Mouse (Mus musculus): ENCODE results near the gene Txndc9. TPM values are rescaled to one million over a fixed set of nuclear protein-coding genes. Genes with fewer than 3 reads are reported as not detected.
"Not testable (repeated sequence)": the region's sequence is repeated elsewhere in the genome, so short reads cannot be mapped to it uniquely, and the experiment has no call there.

The Txndc9 gene
- total RNA-seq, 2 experiments from 2014 or later, result 51.9 to 61.4 TPM

GRCm38 (mm10) chr1:37976666-37977065, 21.0 kb downstream of the Txndc9 start:
- not testable (repeated sequence) for DNase-seq

GRCm38 (mm10) chr1:37971520-37971919, 26.2 kb downstream of the Txndc9 start:
- no peak for DNase-seq

DNA sequence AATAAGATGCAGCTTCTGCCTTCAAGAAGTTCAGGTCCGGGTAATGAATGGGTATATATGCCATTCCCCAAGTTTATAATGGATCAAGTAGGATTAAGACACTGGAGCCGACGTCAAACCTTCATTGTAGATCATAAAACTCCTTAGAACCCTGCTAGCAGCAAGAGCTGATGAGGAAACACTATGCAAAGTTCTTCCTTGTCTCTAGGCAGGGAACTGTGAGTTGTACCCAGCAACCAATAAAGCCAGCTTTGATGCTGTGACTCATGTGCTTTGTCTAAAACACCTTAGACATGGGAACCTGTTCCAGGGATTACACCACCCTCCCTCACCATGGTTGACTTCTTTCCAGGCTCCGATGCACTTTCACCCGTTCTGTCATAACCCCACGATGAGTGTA, 28.9 kb downstream of the Txndc9 start:
- DNase-seq, result no peak

DNA sequence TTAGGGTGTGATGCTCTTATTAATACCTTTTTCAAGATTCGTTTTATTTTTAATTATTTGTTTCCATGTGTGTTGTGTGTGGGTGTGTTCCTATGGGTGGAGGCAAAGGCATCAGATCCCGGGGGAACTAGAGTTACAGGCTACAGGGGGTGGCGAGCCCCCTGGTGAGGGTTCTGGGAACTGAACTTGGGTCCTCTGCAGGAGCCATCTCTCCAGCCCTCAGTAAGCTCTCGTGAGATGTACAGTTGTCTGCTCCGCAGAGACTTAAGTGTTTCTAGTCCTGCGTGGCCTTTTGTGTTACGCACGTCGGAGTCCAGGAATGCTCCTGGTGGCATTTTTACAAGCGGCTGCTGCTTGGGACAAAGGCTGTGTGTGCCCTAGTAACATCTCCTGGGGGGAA, 32.1 kb downstream of the Txndc9 start:
- DNase-seq, result no peak

- DNase-seq, result no peak
These were observed 38.2 kb downstream of the Txndc9 start for GRCm38 (mm10) chr1:37959486-37959885.

DNA sequence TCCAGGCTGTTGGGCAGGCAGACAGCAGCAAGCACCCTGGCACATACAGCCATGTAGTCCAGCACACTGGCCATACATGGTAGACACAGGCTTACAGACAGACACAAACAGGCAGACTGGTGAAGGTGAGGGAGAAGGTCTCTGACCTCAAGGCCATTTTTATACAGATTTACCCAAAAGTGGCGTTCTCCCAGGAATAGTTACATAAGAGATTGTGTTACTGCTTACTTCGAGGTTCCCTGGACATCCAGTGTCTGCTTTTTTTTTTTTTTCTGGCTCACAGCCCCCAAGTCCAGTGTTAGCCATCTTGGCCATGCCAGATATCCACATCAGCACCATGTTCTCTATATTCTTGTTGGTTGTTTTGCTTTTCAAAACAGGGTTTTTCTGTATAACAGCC, 39.2 kb downstream of the Txndc9 start:
- no peak for DNase-seq

- no peak for DNase-seq
These were observed 40.0 kb downstream of the Txndc9 start, which contains the start of gene Lyg1 for GRCm38 (mm10) chr1:37957659-37958058. TSS of gene Lyg1 (minus strand) at chr1:37957759.

- DNase-seq, result no peak
These were observed 40.8 kb downstream of the Txndc9 start for GRCm38 (mm10) chr1:37956690-37957431.

DNA sequence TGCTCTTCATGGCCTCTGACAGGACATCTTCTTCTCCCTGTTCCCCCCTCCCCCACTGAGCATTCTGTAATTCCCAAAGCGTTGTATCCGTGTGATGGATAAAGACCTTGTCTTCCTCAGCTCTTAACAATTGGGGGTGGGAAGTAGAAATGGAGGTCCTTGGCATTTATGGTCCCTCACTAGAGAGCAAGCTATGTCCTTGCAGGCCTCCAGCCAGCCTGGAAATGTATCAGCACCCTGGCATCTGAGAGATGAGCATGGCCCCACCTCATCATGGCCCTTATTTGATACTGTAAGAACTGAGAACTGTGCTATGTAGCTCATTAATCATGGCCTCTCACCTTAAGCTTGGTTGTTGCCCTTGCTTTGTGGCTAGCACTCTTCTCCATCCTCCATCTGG, 42.4 kb downstream of the Txndc9 start:
- no peak for DNase-seq

DNA sequence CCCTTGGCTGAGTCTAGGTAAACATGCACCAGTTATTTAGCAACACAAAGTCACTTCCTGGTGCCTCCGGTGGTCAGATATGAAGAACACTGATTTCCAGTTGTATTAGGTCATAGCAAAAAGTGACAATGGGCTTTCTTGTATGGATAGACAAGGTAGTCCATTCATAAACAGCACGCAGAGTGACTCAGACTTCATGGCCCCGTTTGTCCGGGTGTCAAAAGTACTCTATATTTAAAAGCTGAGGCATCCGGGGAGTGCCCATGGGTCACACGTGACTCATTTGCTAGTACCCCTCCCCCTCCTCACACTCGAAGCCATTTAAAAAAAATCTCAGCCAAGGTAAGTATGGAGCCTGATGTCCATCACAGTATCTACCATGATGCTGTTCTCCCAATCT, 42.9 kb downstream of the Txndc9 start:
- DNase-seq, result no peak

GRCm38 (mm10) chr1:37948906-37949305, 48.8 kb downstream of the Txndc9 start:
- DNase-seq, result no peak

Other genes with a start within 250 kb of the Txndc9 start
- 1 to 10 TPM; 4.0 to 5.0 TPM for gene Tsga10, start 131.5 kb downstream of the Txndc9 start, total RNA-seq (2021)
- gene Lipt1, start 126.2 kb downstream of the Txndc9 start, total RNA-seq (2021), result 10 to 100 TPM; 13.6 to 13.7 TPM
- 1 to 10 TPM; 3.6 to 4.3 TPM for gene Mitd1, start 107.5 kb downstream of the Txndc9 start, total RNA-seq (2021)
- 100 to 1,000 TPM; 418 to 431 TPM for gene Mrpl30, start 107.4 kb downstream of the Txndc9 start, total RNA-seq (2021)
- gene Lyg2, start 81.4 kb downstream of the Txndc9 start, total RNA-seq (2021), result not detected
- not detected for gene Lyg1, start 40.1 kb downstream of the Txndc9 start, total RNA-seq (2021)
- gene Eif5b, start 117 bp upstream of the Txndc9 start, total RNA-seq (2021), result 10 to 100 TPM; 50.2 to 54.9 TPM
- gene Rev1, start 131.9 kb upstream of the Txndc9 start, total RNA-seq (2021), result 10 to 100 TPM; 14.1 to 14.5 TPM